Mouse (Mus musculus): ENCODE measurements at regions not wholly inside any gene's neighbourhood (a gene's known extent, or its start where the extent isn't known, plus 50 kb on each side); places are given as distances from the start of the nearest gene placed in this dataset.

GRCm38 (mm10) chr13:25777706-25778105, 507.4 kb upstream of the Nrsn1 start:
- TF ChIP-seq POLR2A (IDR thresholded peaks at IDR 0.05; ENCODE audit: control insufficient read depth, low read depth, low read length) (no peak), CTCF (IDR thresholded peaks at IDR 0.05; ENCODE audit: control insufficient read depth, insufficient read depth, insufficient replicate concordance, low read depth, low read length) (no peak)
